28 mouse cellular contexts compared by ENCODE assay signal in genomic region chr15:62907181-62907580, GRCm38 (mm10).
"Had no signal": no experiment of that assay in that cellular context is flagged by ENCODE, and none has a peak within 500 bp of the region (broad histone marks: within the 10 kb centered on the region; RNA-seq: fewer than 3 reads in every experiment).

No protein-coding gene starts in this region.

- H3K9ac ChIP-seq: embryonic facial prominence, embryonic 12.5 days; embryonic facial prominence, embryonic 13.5 days; embryonic facial prominence, embryonic 15.5 days; forebrain, embryonic 12.5 days; forebrain, embryonic 13.5 days; forebrain, embryonic 15.5 days; forebrain, postnatal 0 days had no signal

- H3K9me3 ChIP-seq: embryonic facial prominence, embryonic 10.5 days; embryonic facial prominence, embryonic 12.5 days; embryonic facial prominence, embryonic 13.5 days; embryonic facial prominence, embryonic 15.5 days; forebrain, embryonic 10.5 days; forebrain, embryonic 12.5 days; forebrain, embryonic 13.5 days; forebrain, embryonic 15.5 days had no signal

- H3K27me3 ChIP-seq: embryonic facial prominence, embryonic 12.5 days; embryonic facial prominence, embryonic 13.5 days; embryonic facial prominence, embryonic 15.5 days; forebrain, embryonic 15.5 days had no signal

- ATAC-seq: forebrain, embryonic 13.5 days; forebrain, embryonic 14.5 days; forebrain, embryonic 15.5 days; forebrain, embryonic 16.5 days; forebrain, postnatal 0 days had no signal

- DNase-seq: cerebellum, adult 2 months; cerebellum, adult 8-10 months; cerebellum, adult 9-10 months; cerebellum, adult 9-11 months; cerebellum, postnatal 10 days; cerebellum, postnatal 14 days; cerebellum, postnatal 25 days; cerebellum, postnatal 36 days; embryo, embryonic 11 days; forebrain, postnatal 0 days; gastrocnemius, adult 2 months; gastrocnemius, postnatal 10 days; gastrocnemius, postnatal 14 days; gastrocnemius, postnatal 25 days; gastrocnemius, postnatal 36 days; heart, adult 11 months; heart, adult 18-20 months had no signal

- H3K36me3 ChIP-seq: embryonic facial prominence, embryonic 10.5 days; embryonic facial prominence, embryonic 12.5 days; embryonic facial prominence, embryonic 13.5 days; embryonic facial prominence, embryonic 15.5 days; forebrain, embryonic 10.5 days; forebrain, embryonic 12.5 days; forebrain, embryonic 15.5 days had no signal

- H3K27ac ChIP-seq: embryonic facial prominence, embryonic 10.5 days; embryonic facial prominence, embryonic 12.5 days; embryonic facial prominence, embryonic 13.5 days; embryonic facial prominence, embryonic 15.5 days; forebrain, embryonic 10.5 days; forebrain, embryonic 12.5 days; forebrain, embryonic 13.5 days; forebrain, embryonic 15.5 days; gastrocnemius, adult 2 months had no signal

- H3K4me2 ChIP-seq: embryonic facial prominence, embryonic 12.5 days; embryonic facial prominence, embryonic 13.5 days; embryonic facial prominence, embryonic 15.5 days; forebrain, embryonic 12.5 days; forebrain, embryonic 13.5 days; forebrain, embryonic 15.5 days had no signal

- H3K4me3 ChIP-seq: embryonic facial prominence, embryonic 10.5 days; embryonic facial prominence, embryonic 12.5 days; embryonic facial prominence, embryonic 13.5 days; embryonic facial prominence, embryonic 15.5 days; erythroblast, embryonic 14.5 days; forebrain, embryonic 10.5 days; forebrain, embryonic 12.5 days; forebrain, embryonic 13.5 days; forebrain, embryonic 15.5 days; gastrocnemius, adult 2 months had no signal
